Mouse (Mus musculus): ENCODE measurements around the gene Fam19a4.

Fam19a4 gene

DNA sequence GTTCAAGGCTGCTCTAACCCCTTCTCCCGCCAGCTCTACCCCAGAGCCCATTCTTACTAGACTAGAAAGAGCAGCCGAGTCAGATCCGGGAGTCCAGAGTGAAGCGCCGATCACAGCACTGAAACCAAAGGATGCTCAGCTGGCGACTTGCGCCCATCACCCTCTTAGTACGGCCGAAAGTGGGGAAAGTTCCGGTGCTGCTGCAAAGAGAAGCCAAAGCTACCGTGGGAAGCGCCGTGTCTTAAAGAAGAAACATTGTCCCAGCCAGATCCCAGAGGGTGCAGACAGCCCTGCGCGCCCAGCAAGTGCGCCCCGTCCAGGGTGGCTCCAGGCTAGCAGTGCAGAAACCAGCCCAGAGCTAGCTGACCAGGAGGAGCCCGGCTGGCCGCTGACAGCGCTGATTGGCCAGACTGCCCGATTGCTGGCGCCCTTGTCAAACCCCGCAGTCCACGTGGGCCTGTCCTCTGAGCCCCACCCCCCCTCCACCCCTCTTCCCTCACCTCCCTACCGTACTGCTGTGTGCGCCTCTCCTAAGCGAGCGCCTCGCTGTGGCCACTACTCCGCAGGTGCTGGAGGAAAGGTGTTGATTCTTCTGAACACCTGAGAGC is at the start of gene Fam19a4:
Gene Fam19a4, minus strand, starts transcription at position 340 of the 608 bp plus-strand sequence.
- DNase-seq (ENCODE audit: low read depth, low spot score), result peak; percentile 28

DNA sequence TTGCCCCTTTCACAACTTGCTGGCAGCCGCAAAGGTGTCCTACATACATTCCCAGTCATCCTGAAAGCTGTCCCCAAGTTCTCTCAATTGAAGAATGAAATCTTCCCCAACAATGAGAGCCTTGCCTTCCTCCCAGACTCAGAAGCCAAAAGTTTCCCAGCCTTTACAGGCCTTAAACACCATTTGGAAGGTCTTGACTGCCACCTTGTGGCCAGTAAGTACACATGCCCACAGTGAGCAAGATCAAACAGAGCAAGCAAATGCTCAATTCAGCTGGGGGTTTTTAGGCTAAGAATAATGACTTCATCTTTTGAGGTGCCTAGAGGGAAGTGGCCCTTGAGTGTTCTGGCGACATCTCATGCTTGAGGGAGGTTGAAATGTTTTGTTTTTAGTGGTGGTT is 46.6 kb upstream of the Fam19a4 start:
- peak; percentile 80 for DNase-seq (ENCODE audit: low read depth, low spot score)

DNA sequence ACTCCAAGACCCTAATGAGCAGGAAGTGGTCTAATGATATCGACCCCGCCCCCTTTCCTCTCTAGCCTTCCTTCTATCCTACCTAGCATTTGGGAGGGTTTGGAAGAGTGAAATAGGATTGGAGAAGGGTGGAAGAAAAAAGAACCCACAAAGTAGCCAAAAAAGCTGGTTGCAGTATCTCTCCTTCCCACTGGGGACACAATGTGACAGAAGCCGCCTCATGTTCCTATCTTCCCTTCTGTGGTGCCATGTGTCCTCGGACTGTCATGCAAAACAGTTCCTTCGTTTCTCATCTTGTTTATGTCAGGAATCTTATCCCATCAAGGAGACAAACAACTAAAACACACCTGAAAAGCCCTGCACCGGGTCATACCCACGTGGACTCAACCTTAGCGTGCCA is 45.9 kb upstream of the Fam19a4 start:
- no peak for DNase-seq (ENCODE audit: low read depth, low spot score)

DNA sequence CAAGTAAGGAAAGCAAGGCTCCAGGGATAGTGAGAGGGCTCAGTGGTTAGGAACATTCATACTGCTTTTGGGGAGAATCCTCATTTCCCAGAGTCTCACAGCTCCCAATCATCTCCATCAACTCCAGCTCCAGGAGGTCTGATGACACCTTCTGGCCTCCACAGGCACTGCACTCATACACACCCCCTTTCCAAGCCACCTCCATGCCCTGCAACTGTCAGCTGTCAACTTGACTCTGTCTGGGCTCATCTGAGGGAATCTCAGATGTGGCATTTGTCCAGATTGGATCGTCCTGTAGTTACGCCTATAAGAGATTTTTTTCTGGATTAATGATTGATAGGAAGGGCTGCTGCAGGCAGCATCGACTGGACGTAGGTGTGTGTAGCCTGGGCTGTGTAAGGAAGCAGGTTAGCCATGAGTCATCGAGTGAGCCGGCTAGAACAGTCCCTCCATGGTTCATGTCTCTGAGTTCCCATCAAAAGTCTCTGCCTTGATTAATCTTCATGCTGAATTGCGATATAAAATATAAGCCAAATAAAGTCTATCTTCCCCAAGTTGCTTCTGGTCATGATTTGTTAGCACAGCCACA is 44.1 kb upstream of the Fam19a4 start:
- DNase-seq (ENCODE audit: low read depth, low spot score), result peak; percentile 49

DNA sequence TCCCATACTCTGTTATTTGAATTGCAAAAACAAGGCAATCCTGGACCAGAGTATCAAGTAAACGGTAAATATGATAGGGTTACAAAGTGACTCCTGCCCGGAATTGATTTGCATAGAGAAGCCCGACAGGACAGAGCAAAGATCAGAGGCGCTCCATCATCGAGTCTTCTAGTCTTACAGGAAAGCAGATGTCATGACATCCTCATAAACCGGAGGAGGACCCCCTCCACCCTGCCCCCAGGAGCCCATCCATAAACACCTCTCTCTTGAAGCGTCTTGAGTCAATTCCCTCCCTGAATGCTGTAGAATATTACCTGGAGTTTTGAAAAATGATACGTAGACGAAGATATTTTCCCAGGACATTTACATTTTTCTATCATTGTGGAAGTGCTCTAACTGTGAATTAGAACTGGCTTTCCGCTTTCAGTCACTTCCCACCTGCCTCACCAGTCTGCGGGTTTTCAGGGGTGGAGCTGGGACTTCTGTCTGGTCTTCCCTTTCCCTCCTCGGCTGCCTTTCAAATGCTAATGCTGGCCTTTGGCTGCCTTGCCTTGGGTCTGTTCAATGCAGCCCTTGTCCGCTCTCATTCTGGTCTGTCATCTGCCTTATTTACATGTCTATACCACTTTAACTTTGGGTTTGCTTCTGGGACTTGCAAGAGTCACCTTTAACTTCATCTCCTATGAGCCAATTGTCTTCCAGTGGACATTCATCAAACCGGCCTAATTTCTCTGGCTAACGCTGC is 41.9 kb upstream of the Fam19a4 start:
- DNase-seq (ENCODE audit: low read depth, low spot score), result no peak

DNA sequence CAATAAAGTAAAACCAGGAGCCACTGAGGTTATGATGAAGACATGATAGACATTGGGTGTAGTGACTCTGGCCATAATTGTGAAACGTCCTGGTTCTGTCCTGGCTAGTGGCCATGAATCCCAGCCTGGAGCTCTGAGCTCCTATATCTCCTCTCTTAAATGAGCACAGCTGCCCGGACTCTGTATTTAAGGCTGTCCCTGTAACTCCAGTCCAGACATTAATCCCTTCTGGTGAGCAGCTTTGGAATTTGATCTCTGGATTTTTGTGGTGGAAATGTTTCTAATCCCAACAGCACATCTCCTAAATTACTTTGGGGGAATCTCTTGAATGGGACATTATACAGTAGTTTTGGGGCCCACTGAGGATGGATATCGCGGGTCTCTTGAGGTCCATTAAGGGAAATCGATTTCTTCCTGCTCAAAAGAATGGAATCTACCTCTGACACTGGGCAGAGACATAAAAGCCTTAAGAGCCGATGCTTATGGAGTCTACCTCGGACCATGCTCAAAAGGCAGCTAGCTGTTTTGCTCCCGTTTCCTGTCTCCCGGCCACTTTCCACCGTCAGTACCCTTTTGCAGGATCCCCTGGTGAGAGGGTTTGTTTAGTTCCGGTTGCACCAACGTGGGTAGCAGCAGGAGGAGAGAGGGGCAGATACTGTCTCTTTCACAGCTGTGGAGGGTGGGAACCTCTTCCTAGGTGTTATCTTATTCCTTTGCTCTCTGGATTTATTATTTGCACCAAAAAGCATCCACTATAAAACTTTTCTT is 41.2 kb upstream of the Fam19a4 start:
- no peak for DNase-seq (ENCODE audit: low read depth, low spot score)

DNA sequence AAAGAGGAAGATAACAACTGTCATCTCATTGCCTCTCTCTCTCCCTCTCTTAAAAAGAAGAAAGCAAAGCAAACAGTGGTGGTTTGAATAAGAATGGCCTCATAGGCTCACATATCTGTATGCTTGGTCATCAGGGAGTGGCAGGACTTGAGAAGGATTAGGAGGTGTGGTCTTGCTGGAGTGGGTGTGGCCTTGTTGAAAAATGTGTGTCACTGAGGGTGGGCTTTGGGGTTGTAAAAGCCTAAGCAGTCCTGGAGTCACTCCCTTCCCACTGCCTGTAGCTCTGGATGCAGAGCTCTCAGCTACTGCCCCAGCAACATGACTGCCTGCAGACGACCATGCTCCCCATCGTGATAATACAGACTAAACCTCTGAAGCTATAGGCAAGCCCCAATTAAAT is 22.1 kb upstream of the Fam19a4 start:
- no peak for DNase-seq (ENCODE audit: low read depth, low spot score)

DNA sequence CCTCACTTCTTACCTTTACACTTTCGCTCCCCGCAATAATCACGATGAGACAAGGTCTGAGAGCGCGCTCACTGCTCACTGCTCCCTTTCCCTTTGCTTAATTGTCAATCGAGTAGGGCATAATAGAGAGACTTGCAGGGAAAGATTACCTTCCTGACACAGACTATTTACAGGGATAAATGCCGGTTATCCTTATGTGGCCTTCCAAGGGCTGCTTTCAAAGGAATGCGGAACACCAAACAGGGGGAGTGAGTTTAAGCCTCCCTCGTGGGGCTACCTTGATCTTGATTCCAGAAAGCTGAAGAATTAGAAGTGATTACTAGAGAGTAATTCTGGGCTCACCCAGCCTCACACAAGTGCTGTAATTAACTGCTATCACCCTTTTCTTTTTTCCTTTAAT is 19.8 kb upstream of the Fam19a4 start:
- DNase-seq (ENCODE audit: low read depth, low spot score), result no peak

DNA sequence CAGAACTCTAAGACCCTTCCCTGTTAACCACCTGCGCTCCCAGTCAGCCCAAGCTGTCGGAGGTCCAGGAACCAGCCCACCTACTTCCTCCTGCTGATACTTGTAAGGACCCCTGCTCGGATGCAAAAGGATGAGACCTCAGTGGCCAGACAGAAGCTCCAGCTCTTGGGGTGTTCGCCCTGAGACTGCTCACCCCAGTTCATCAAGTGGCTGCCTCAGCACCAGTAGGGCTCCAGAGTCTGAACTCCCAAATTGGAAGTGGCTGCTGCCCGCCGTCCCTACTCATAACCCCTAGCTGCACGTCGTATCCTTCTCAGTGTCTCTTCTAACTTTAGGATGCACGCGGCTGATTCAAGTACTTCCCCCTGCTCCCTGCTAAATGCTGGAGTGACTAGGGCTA is 614 bp downstream of the Fam19a4 start:
- no peak for DNase-seq (ENCODE audit: low read depth, low spot score)

DNA sequence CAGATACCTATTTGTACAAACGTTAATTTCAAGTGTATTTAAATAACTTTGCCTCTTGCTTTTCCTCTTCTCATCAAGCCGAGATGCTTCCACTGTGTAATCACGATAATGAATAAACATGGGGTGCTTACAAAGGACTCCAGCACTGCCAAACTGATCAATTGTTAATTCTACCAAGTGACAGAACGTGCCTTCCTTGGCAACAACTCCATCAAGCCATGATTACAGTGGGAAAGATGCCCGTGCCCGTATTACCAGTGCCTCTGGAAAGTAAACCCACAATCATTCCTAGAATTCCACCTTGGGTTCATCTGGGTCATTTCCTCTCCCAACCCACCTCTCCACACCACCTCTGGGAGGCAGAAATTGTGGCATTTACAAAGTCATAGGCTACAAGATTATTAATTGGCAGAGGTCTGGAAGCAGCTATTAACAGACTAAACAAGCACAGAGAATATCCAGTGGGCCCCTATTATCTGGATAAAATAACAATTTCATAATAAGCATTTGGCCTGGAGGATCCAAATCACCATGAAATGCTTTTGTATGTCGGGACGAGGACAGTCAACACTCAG is 7.9 kb downstream of the Fam19a4 start:
- no peak for DNase-seq (ENCODE audit: low read depth, low spot score)

DNA sequence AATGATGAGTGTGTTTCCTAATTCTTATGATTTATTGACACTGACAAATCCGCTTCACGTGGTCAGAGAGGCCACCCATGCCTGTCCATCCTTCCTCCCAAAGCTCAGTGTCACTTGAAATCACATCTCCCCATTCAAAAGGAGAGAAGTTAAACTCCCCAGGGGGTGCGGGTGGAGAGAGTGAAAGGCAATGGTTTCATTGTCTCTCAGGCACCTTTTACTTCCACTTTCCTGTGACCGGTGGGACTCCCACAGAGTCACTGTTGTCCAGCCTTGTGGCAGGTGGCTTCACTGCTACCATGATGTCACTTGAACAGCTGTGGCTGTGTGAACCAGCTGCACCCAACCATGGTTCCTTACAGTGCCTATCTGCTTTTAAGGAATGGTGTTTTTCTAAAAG is 11.8 kb downstream of the Fam19a4 start:
- no peak for DNase-seq (ENCODE audit: low read depth, low spot score)

DNA sequence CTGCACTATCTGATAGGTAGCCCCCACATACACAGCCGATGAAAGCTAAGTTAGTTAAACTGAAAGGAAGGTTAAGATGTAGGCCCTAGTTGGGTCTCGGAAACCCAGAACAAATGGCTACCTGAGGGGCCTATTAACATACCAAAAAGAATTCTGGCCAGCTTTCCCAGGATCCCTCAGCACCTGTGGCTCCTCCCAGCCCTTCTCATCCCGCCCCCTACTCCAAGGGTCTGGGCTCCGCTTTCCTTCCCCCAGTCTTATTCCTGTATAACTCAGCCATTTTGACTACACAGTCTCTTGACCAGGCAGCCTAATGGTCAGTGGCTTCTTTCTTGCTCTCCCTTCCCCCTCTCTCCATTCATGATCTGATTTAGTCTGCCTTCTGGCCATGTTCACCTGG is 13.7 kb downstream of the Fam19a4 start:
- DNase-seq (ENCODE audit: low read depth, low spot score), result no peak

DNA sequence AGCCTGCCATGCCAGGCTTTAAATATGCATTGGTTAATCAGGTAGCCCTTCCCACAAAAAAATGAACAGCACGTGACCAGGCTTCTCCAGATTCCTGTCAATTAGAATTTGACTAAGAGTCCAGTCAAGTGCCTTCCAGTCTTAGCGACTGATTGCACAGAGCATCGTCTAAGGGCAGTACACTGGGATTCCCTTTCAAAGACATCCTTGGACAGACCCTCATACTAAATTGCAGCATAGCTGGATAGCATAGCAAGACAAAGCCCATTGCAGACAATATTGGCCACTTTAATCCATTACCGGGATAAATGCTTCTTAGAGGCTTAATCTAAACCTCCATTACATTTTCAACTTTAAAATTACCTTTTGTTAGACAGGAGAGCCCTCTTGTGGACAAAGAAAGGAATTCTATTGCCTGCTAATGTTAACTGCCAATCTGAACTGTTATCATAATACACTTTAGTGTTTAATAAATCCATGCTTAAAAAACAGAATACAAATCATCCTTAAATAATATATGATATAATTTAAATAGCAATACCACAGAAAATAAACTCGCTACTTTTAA is 33.0 kb downstream of the Fam19a4 start:
- peak; percentile 35 for DNase-seq (ENCODE audit: low read depth, low spot score)

DNA sequence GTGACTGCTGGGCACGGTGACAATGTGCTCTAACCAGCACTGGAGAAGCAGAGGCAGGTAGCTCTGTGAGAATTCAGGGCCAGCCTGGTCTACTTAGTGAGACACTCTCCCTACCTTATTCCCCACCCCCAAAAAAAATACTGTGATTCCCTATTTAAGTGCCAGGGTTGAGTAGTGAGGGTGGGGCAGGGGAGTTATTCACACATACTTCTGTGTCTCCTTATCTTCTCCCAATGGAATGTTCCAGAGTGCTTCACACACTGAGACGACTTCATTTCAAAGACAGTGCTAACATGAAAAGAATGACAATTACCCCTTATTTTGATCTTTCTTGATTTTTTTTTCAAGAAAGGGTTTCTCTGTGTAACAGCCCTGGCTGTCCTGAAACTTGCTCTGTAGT is 40.9 kb downstream of the Fam19a4 start:
- DNase-seq (ENCODE audit: low read depth, low spot score), result no peak

DNA sequence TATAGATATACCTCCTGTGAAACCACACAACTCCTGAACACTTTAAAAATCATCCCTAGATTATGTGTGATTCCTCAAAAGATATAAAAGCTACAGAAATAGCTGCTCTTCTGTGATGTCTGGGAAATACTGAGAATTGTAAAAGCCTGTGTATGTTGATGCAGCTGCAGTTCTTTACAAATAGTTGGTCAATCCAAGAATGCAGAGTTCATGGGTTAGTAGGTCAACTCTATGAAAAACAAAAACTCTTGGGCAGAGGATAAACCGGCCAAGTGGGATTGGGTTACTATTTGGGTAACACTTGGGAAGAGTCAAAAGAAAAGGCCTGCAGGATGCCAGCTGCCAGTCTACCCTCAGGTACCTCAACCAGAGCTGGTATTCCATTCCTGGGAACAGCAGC is 43.5 kb downstream of the Fam19a4 start:
- no peak for DNase-seq (ENCODE audit: low read depth, low spot score)

DNA sequence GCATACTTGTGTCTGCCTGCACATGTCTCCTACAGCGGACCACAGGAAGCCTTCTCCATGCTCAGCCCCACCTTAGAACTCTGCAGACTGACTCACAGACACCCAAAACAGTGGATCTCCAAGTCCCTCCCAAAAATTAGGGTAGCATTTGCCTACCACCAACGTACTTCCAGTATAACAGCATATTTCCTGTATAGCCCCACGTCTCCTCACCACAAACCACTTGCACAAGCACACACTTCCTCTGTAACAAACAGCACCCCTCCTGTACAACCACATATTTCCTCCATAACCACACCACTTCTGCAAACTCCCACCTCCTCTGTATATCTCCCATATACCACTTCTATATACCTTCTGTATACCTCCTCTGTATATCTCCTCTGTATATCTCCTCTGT is 44.2 kb downstream of the Fam19a4 start:
- DNase-seq (ENCODE audit: low read depth, low spot score), result no peak

DNA sequence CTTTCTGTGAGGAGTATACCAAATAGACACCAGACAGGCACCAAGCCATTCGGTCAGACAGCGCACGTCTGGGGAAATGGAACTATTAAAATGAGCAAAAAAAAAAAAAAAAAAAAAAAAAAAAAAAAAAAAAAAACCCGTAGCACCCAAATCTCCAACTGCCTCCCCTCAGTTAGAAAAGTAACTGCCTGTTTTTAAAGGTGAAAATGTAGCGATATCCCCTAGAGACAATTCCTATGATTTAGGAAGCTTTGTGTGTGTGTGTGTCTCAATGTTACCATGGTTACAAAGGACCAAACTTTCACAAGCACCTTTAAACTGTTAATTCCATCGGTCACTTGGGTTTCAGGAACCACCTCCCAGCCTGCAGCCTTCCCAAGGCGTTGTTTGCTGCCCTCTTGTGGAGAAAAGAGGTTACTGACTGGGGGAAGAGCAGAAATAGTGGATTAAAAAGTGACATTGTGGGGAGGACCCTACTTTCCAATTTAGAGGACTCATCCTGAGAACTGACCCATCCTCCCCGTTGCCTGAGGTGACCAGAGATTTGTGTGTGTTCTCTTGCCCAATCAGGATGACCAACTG is 53.6 kb downstream of the Fam19a4 start:
- DNase-seq (ENCODE audit: low read depth, low spot score), result peak; percentile 67

DNA sequence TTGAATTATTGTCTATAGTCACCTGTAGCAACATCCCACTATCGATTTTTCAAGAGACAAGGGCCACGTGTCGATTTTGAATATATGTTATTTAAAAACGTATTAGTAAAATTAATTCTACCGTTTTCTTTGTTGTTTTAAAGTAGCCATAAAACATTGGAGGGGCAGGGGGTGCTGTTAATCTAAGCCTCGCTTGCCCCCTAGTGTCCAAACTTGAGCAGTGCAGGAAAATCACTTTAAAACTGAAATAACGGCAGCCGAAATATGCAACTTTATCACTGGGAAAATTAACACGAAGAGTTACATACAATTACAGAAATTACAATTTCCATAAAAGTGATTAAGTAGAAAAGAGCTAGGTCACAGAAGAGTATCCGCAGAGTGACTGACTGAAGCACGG is 55.2 kb downstream of the Fam19a4 start:
- peak; percentile 48 for DNase-seq (ENCODE audit: low read depth, low spot score)

DNA sequence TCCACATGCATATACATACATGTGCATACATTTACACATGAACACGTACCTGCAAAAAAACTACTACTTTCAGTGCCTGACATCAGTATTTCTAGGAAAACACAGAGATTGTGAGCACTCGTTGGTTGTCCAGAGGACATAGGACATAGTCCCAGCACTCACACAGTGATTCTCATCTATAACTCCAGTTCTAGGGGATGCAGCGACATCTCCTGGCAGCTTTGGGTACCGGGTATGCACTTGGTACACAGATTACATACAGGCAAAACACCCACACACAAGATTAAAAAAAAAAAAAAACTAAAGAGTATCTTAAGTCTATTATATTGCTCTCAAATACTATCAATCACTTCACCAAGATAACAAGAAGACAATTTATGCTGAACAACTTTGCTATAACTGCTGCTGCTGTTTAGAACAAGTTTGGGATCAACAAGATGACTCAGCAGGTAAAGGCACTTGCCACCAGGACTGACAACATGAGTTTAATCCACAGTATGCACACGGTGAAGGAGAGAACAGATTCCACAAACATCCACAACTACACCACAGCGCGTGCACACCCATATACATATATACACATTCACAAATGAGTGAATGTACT is 64.6 kb downstream of the Fam19a4 start:
- DNase-seq (ENCODE audit: low read depth, low spot score), result no peak

DNA sequence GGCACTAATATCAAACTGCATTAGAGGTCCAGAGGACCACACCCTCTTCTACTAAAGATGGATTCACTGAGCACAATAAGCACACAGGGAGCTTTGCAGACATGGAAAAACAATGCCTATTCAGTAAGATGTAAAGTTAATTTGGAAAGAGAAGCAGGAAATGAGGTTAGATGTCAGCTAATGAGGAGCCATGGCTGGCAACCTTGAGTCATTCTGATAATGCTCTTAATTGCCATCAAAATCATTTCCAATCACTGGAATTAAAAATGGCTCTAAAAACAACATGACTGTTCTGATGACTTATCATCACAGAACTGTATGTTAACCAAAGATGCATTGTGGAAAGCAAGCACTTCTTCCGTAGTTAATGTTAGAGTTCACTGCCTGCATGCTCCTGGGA is 68.5 kb downstream of the Fam19a4 start:
- DNase-seq (ENCODE audit: low read depth, low spot score), result no peak

DNA sequence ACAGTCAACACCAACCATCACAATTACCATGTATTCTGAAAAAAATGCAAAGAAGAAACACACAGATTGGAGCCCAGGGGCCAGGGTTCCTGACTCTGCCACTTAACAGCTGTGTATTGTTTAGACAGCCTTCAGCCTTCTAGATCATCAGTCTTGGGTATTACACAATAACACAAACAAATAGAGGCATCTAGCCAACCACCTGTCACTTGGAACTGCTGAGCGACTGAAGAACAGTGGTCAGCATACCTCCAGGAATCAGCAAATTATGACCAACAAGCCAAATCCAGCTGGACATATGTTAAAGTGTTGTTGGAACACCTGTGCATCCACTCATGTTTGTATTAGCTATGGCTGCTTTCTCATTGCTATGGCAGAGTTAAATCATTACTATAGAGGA is 82.7 kb downstream of the Fam19a4 start:
- DNase-seq (ENCODE audit: low read depth, low spot score), result no peak

Data from brain, adult 2 months (tissue).